ENCODE assay signal across 21 mouse cellular contexts in the genomic region with DNA sequence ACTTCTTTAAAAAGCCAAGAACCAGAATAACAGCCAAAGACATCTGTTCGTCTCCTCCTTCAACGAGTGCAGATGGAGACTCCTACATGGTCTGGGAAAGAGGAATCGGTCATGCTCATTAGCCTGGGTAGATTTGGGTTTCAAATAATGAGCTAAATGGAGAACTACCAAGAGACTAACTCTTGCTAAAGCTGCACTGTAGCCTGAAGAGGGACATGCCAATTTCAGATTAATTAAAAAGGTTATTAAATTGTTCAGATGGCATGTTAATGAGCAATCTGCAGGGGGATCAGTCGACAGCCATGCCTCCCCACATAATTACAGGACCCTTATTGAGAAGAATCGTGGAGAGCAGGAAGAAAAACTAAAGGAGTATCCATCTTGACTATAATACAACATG.
DNase-seq lines count a peak whose midpoint lies in the region; ATAC-seq and TF ChIP-seq lines count a peak whose summit lies in the region.
"Had no signal": no experiment of that assay in that cellular context is flagged by ENCODE, and none has a peak within 500 bp of the region (broad histone marks: within the 10 kb centered on the region; RNA-seq: fewer than 3 reads in every experiment).

No protein-coding gene starts in this region.

- H3K4me2 ChIP-seq in forebrain, embryonic 13.5 days, result no peak overlapping the region
- H3K4me2 ChIP-seq in forebrain, embryonic 12.5 days, result no peak overlapping the region
- no peak overlapping the region for H3K4me2 ChIP-seq in hindbrain, postnatal 0 days (ENCODE audit: low read depth, low read length)
- H3K4me2 ChIP-seq in forebrain, embryonic 16.5 days (ENCODE audit: low read length), result no peak overlapping the region
- H3K4me2 ChIP-seq: embryonic facial prominence, embryonic 13.5 days; heart, embryonic 13.5 days had no signal

- peak overlapping the region; percentile 54 for H3K27ac ChIP-seq in forebrain, embryonic 13.5 days
- no peak overlapping the region for H3K27ac ChIP-seq in forebrain, embryonic 12.5 days
- H3K27ac ChIP-seq in hindbrain, postnatal 0 days, result no peak overlapping the region
- no peak overlapping the region for H3K27ac ChIP-seq in hindbrain, embryonic 10.5 days
- no peak overlapping the region for H3K27ac ChIP-seq in forebrain, embryonic 16.5 days (ENCODE audit: low read length)
- H3K27ac ChIP-seq: embryonic facial prominence, embryonic 13.5 days; heart, embryonic 13.5 days had no signal

- intact Hi-C loops in heart, postnatal 14 days (cut with DNase I), result no loop called here

- H3K27me3 ChIP-seq in forebrain, embryonic 13.5 days, result no peaks in the 10 kb centered on the region
- H3K27me3 ChIP-seq in forebrain, embryonic 12.5 days, result no peaks in the 10 kb centered on the region
- no peaks in the 10 kb centered on the region for H3K27me3 ChIP-seq in hindbrain, postnatal 0 days (ENCODE audit: insufficient read depth, low read length)
- no peaks in the 10 kb centered on the region for H3K27me3 ChIP-seq in hindbrain, embryonic 10.5 days (ENCODE audit: insufficient read depth, poor library complexity, severe bottlenecking)
- H3K27me3 ChIP-seq in forebrain, embryonic 16.5 days (replicated peaks; ENCODE audit: control insufficient read depth, insufficient read depth, low read length), result no peaks in the 10 kb centered on the region
- H3K27me3 ChIP-seq: embryonic facial prominence, embryonic 13.5 days; heart, embryonic 13.5 days had no signal

- WGBS in forebrain, embryonic 13.5 days, result 37% methylated on average over 5 of the region's 5 CpGs
- WGBS in forebrain, embryonic 12.5 days, result 46% methylated on average over 5 of the region's 5 CpGs
- 40% methylated on average over 5 of the region's 5 CpGs for WGBS in hindbrain, postnatal 0 days
- WGBS in hindbrain, embryonic 10.5 days, result 72% methylated on average over 5 of the region's 5 CpGs
- WGBS in forebrain, embryonic 16.5 days, result 30% methylated on average over 5 of the region's 5 CpGs

- no peak overlapping the region for H3K4me3 ChIP-seq in forebrain, embryonic 13.5 days
- no peak overlapping the region for H3K4me3 ChIP-seq in forebrain, embryonic 12.5 days (replicated peaks)
- H3K4me3 ChIP-seq in hindbrain, postnatal 0 days (ENCODE audit: low read length), result no peak overlapping the region
- H3K4me3 ChIP-seq in hindbrain, embryonic 10.5 days, result no peak overlapping the region
- no peak overlapping the region for H3K4me3 ChIP-seq in forebrain, embryonic 16.5 days (replicated peaks; ENCODE audit: low read length)
- H3K4me3 ChIP-seq: embryonic facial prominence, embryonic 13.5 days; heart, embryonic 13.5 days had no signal

- H3K36me3 ChIP-seq in forebrain, embryonic 13.5 days (ENCODE audit: poor library complexity, severe bottlenecking), result no peaks in the 10 kb centered on the region
- H3K36me3 ChIP-seq in forebrain, embryonic 12.5 days (replicated peaks), result no peaks in the 10 kb centered on the region
- no peaks in the 10 kb centered on the region for H3K36me3 ChIP-seq in hindbrain, postnatal 0 days (ENCODE audit: insufficient read depth, low read length)
- no peaks in the 10 kb centered on the region for H3K36me3 ChIP-seq in hindbrain, embryonic 10.5 days
- no peaks in the 10 kb centered on the region for H3K36me3 ChIP-seq in forebrain, embryonic 16.5 days (ENCODE audit: control insufficient read depth, insufficient read depth)
- H3K36me3 ChIP-seq: embryonic facial prominence, embryonic 13.5 days; heart, embryonic 13.5 days had no signal

- peaks cover 24% of the 10 kb centered on the region for H3K4me1 ChIP-seq in forebrain, embryonic 13.5 days
- peaks cover 26% of the 10 kb centered on the region for H3K4me1 ChIP-seq in forebrain, embryonic 12.5 days
- H3K4me1 ChIP-seq in hindbrain, postnatal 0 days (ENCODE audit: insufficient read depth, low read length), result no peaks in the 10 kb centered on the region
- H3K4me1 ChIP-seq in hindbrain, embryonic 10.5 days (replicated peaks), result peaks cover 20% of the 10 kb centered on the region
- peaks cover 22% of the 10 kb centered on the region for H3K4me1 ChIP-seq in forebrain, embryonic 16.5 days (replicated peaks; ENCODE audit: control insufficient read depth, insufficient read depth, low read length)

- H3K9ac ChIP-seq in forebrain, embryonic 13.5 days, result no peak overlapping the region
- no peak overlapping the region for H3K9ac ChIP-seq in forebrain, embryonic 12.5 days
- H3K9ac ChIP-seq in hindbrain, postnatal 0 days (replicated peaks; ENCODE audit: low read length), result no peak overlapping the region
- no peak overlapping the region for H3K9ac ChIP-seq in forebrain, embryonic 16.5 days (replicated peaks; ENCODE audit: low read depth, low read length)
- H3K9ac ChIP-seq: embryonic facial prominence, embryonic 13.5 days; heart, embryonic 13.5 days had no signal

- TF ChIP-seq POLR2A in brain, embryonic 14.5 days (IDR thresholded peaks at IDR 0.05; ENCODE audit: borderline replicate concordance, extremely low read depth, insufficient read depth, insufficient read length, poor library complexity, severe bottlenecking), result no peak

- no peak; the same call in 1 of the 2 replicates for ATAC-seq in forebrain, embryonic 13.5 days
- ATAC-seq in forebrain, embryonic 12.5 days (ENCODE audit: low FRiP score), result no peak
- peak; percentile 67 for ATAC-seq in hindbrain, postnatal 0 days
- peak; percentile 19; the same call in 1 of the 2 replicates for ATAC-seq in forebrain, embryonic 16.5 days
- ATAC-seq: inflammation-experienced regulatory T-cells, adult 6 months; intestine, postnatal 0 days had no signal

- no peaks in the 10 kb centered on the region for H3K9me3 ChIP-seq in forebrain, embryonic 13.5 days (replicated peaks)
- no peaks in the 10 kb centered on the region for H3K9me3 ChIP-seq in forebrain, embryonic 12.5 days
- no peaks in the 10 kb centered on the region for H3K9me3 ChIP-seq in hindbrain, postnatal 0 days (ENCODE audit: low read length)
- no peaks in the 10 kb centered on the region for H3K9me3 ChIP-seq in hindbrain, embryonic 10.5 days
- no peaks in the 10 kb centered on the region for H3K9me3 ChIP-seq in forebrain, embryonic 16.5 days (ENCODE audit: control insufficient read depth, low read length)
- H3K9me3 ChIP-seq: embryonic facial prominence, embryonic 13.5 days; heart, embryonic 13.5 days had no signal

- TF ChIP-seq CTCF in hindbrain, postnatal 0 days (IDR thresholded peaks at IDR 0.05; ENCODE audit: low read depth), result no peak
- no peak for TF ChIP-seq CTCF in brain, embryonic 14.5 days (IDR thresholded peaks at IDR 0.05; ENCODE audit: borderline replicate concordance, extremely low read depth, insufficient read depth, insufficient read length)

- DNase-seq in hindbrain, postnatal 0 days (ENCODE audit: low spot score), result peak; percentile 54
- no peak for DNase-seq in hindbrain, embryonic 10.5 days (ENCODE audit: low spot score)
- peak; percentile 85 for DNase-seq in brain, embryonic 14.5 days (ENCODE audit: low read depth)
- no peak for DNase-seq in thymus, postnatal 14 days
- DNase-seq in heart, postnatal 14 days, result no peak
- DNase-seq: adrenal gland, adult 8-10 months; adrenal gland, postnatal 36 days; cerebellum, adult 11-12 months; cerebellum, adult 9-10 months; cerebellum, postnatal 25 days; gastrocnemius, postnatal 14 days; heart, adult 11 months; heart, postnatal 4 days; kidney, adult 9 months had no signal

Comparison
In these comparisons a context has a peak if more than half of its experiments do, and no peak if none do; other contexts are left out.
1. ATAC-seq: peak in hindbrain, postnatal 0 days (single experiment) and forebrain, embryonic 16.5 days (single experiment); none in forebrain, embryonic 13.5 days (single experiment) and forebrain, embryonic 12.5 days (single experiment).
2. DNase-seq: peak in hindbrain, postnatal 0 days (single experiment) and brain, embryonic 14.5 days (single experiment); none in hindbrain, embryonic 10.5 days (single experiment), thymus, postnatal 14 days (single experiment) and heart, postnatal 14 days (0 of 2).